Mouse (Mus musculus) bone marrow macrophage, adult 2 months (primary cell): Measurements from ENCODE around the gene Efna5. TPM values are rescaled to one million over a fixed set of nuclear protein-coding genes. Genes with fewer than 3 reads are reported as not detected.

Source experiments
- H3K27ac ChIP-seq: 2 replicates; pipeline ENCODE4 v1.5.1; 2012; ENCODE audit warnings: low read depth, low read length; ENCODE audit not compliant: insufficient read depth
- H3K4me1 ChIP-seq: 2 replicates; pipeline ENCODE4 v1.6.1; 2012; ENCODE audit warnings: low read length; ENCODE audit not compliant: control insufficient read depth, insufficient read depth
- H3K4me3 ChIP-seq: 2 replicates; pipeline ENCODE4 v1.5.1; 2012; ENCODE audit warnings: mild to moderate bottlenecking, low read length, moderate library complexity; ENCODE audit not compliant: insufficient read depth
- CTCF ChIP-seq: IDR thresholded peaks from 2 replicates; pipeline ENCODE4 v1.5.1; 2012; ENCODE audit warnings: low read depth, mild to moderate bottlenecking, low read length, moderate library complexity
- POLR2A ChIP-seq: IDR thresholded peaks from 2 replicates; pipeline ENCODE4 v1.6.1; 2012; ENCODE audit warnings: mild to moderate bottlenecking, low read depth, low read length, borderline replicate concordance
- polyA plus RNA-seq: library from polyadenylated mRNA; stranded (reverse); fragments of >200 nt; gene quantifications from 2 replicates; pipeline ENCODE4 v1.2.4, GENCODE M21; 2012; ENCODE audit not compliant: missing spikeins, insufficient read depth, insufficient read length

The Efna5 gene
- polyA plus RNA-seq, 1 experiment = 0.60 TPM

GRCm38 (mm10) chr17:62734901-62735300 is 146.2 kb downstream of the Efna5 start:
- TF ChIP-seq POLR2A (no peak), CTCF (no peak)
- no peak overlapping the region for H3K27ac ChIP-seq
- no peaks in the 10 kb centered on the region for H3K4me1 ChIP-seq
- no peak overlapping the region for H3K4me3 ChIP-seq

DNA sequence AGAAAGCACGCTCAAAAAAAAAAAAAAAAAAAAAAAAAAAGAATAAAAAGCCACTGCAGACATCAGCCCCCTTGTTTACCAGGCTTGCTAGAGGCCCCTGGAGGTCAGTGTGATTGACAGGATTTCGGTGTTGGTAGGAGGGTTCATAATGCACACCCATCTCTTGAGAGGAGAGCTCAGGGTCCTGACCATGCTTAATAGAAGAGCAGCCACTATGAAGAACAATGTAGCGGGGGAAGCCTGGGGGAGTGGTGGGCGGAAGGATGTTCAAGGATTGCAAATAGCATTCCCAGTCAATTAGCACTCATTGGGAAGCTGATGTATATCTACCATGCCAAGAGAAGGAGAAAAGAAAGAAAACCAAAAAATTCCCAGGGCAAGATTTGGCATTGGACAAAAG is 147.1 kb downstream of the Efna5 start:
- TF ChIP-seq CTCF (no peak), POLR2A (no peak)
- Histone ChIP-seq H3K4me3 (no peak overlapping the region), H3K4me1 (no peaks in the 10 kb centered on the region), H3K27ac (no peak overlapping the region)

GRCm38 (mm10) chr17:62729754-62730470 is 151.2 kb downstream of the Efna5 start:
- Histone ChIP-seq H3K27ac (no peak overlapping the region), H3K4me3 (no peak overlapping the region), H3K4me1 (no peaks in the 10 kb centered on the region)
- TF ChIP-seq CTCF (no peak), POLR2A (no peak)

DNA sequence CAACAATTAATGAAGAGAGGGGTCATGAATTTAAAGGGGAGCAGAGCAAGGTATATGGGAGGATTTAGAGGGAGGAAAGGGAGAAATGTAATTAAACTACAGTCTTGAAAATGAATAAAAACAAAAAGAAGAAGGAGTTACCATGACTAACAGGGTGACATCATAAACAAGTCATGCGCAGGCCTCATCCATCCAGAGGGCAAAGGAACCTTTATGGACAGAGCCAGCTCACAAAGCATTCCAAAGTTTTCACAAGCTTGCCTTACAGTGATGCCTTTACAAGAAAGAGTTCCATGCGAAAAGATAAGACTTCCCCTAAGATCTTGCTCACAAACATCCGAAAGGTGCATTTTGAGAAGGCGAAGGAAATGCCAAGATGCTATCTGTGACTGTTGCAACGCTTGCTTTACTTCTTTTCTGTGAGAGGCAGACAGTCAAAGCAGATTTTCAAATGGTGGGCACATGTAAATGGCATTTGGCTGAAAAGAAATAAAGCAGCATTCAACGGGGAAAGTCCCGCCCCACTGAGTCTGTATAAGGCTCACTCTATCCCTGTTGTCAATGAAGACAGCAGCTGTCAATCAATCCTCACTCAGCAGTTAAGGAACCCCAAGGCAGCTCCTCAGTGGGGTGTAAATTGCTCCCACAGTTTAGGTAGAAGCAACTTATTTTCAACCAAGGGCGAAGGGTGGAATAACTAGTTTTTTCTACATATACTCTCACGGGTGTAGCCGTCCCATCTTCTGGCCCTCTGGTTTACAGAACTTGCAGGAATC is 152.8 kb downstream of the Efna5 start:
- Histone ChIP-seq H3K4me3 (no peak overlapping the region), H3K27ac (no peak overlapping the region), H3K4me1 (no peaks in the 10 kb centered on the region)
- TF ChIP-seq POLR2A = no peak
- TF ChIP-seq CTCF = no peak

- TF ChIP-seq POLR2A (no peak), CTCF (no peak)
- H3K4me3 ChIP-seq = no peak overlapping the region
- no peak overlapping the region for H3K27ac ChIP-seq
- H3K4me1 ChIP-seq = no peaks in the 10 kb centered on the region
These were observed 155.0 kb downstream of the Efna5 start for GRCm38 (mm10) chr17:62726102-62726501.

- H3K4me3 ChIP-seq = no peak overlapping the region
- no peaks in the 10 kb centered on the region for H3K4me1 ChIP-seq
- H3K27ac ChIP-seq = no peak overlapping the region
- TF ChIP-seq CTCF (no peak), POLR2A (no peak)
These were observed 158.2 kb downstream of the Efna5 start for GRCm38 (mm10) chr17:62722962-62723361.

GRCm38 (mm10) chr17:62721595-62721994 is 159.5 kb downstream of the Efna5 start:
- TF ChIP-seq CTCF = no peak
- TF ChIP-seq POLR2A = no peak
- Histone ChIP-seq H3K4me1 (no peaks in the 10 kb centered on the region), H3K27ac (no peak overlapping the region), H3K4me3 (no peak overlapping the region)

- TF ChIP-seq CTCF = no peak
- no peak for TF ChIP-seq POLR2A
- Histone ChIP-seq H3K4me1 (no peaks in the 10 kb centered on the region), H3K4me3 (no peak overlapping the region), H3K27ac (no peak overlapping the region)
These were observed 160.2 kb downstream of the Efna5 start for GRCm38 (mm10) chr17:62720740-62721450.

GRCm38 (mm10) chr17:62717426-62718131 is 163.5 kb downstream of the Efna5 start:
- H3K27ac ChIP-seq = no peak overlapping the region

DNA sequence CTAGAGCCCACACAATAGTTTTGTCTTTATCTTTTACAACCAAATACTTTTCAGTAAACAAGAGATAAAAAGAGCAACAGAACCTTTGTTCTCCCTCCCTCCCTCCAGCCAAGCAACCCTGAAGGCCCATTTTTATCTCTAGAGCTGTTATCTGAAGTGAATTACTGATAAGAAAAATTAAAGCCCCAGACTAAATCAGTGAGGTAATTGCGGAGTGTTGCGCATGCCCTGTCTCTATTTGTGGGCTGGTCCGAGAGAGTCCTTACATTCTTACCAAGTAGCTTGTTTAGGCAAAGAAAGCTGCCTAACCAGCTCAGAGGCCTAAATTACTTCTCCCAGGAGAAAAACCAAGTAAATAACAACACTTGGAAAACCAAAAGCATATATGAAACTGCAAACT is 167.7 kb downstream of the Efna5 start:
- H3K27ac ChIP-seq = no peak overlapping the region
- H3K4me3 ChIP-seq = no peak overlapping the region
- no peaks in the 10 kb centered on the region for H3K4me1 ChIP-seq
- no peak for TF ChIP-seq POLR2A
- no peak for TF ChIP-seq CTCF

More at GRCm38 (mm10) chr17:62717426-62718131, 163.5 kb downstream of the Efna5 start:
- H3K4me3 ChIP-seq = no peak overlapping the region
- no peaks in the 10 kb centered on the region for H3K4me1 ChIP-seq
- TF ChIP-seq POLR2A (no peak), CTCF (no peak)
